In genomic region chr3:41408423-41408820, GRCm38 (mm10) we compare ENCODE assay signal across 8 mouse cellular contexts.
A peak's percentile ranks its signal among the peaks of the same experiment; 100 is the strongest.
DNase-seq lines count a peak whose midpoint lies in the region; ATAC-seq and TF ChIP-seq lines count a peak whose summit lies in the region.

No protein-coding gene starts in this region.

- peak; percentile 27 for DNase-seq in cerebellum, adult 9-11 months
- peak; percentile 8 to 43 for DNase-seq in frontal cortex, postnatal 25 days (ENCODE audit: low spot score in 2 of 2)
- peak; percentile 82 for DNase-seq in hindbrain, postnatal 0 days (ENCODE audit: low spot score)
- DNase-seq in left cerebral cortex, postnatal 10 days (ENCODE audit: extremely low spot score in 1 of 2, low spot score in 2 of 2): peak; percentile 41 to 57
- peak; percentile 30 for DNase-seq in right cerebral cortex, postnatal 14 days
- no peak for DNase-seq in c-Kit-positive CD71-positive TER-119-positive erythroid progenitor cells, embryonic 14.5 days (ENCODE audit: low spot score)

- no peaks in the 10 kb centered on the region for H3K27me3 ChIP-seq in hindbrain, postnatal 0 days (ENCODE audit: insufficient read depth, low read length)

- H3K4me2 ChIP-seq in hindbrain, postnatal 0 days (ENCODE audit: low read depth, low read length): peak overlapping the region; percentile 69

- intact Hi-C loops in left cerebral cortex, postnatal 10 days (cut with DNase I): loop anchor here (10.0 kb wide), 1 partner anchor 156 kb away; no protein-coding TSS in a partner anchor

- H3K27ac ChIP-seq in hindbrain, postnatal 0 days: peak overlapping the region; percentile 49; the same call in 1 of the 2 replicates

- TF ChIP-seq CTCF in hindbrain, postnatal 0 days (IDR thresholded peaks at IDR 0.05; ENCODE audit: low read depth): no peak

- no peaks in the 10 kb centered on the region for H3K36me3 ChIP-seq in hindbrain, postnatal 0 days (ENCODE audit: insufficient read depth, low read length)

- 3% methylated on average over 14 of the region's 14 CpGs for WGBS in hindbrain, postnatal 0 days

- no peaks in the 10 kb centered on the region for H3K9me3 ChIP-seq in hindbrain, postnatal 0 days (ENCODE audit: low read length)

- H3K4me1 ChIP-seq in hindbrain, postnatal 0 days (ENCODE audit: insufficient read depth, low read length): peaks cover 6% of the 10 kb centered on the region; the same call in 1 of the 2 replicates

- ATAC-seq in activated CD4-positive, CD25-positive, alpha-beta regulatory T cell, adult 4 months: peak; percentile 80
- ATAC-seq in hindbrain, postnatal 0 days: peak; percentile 94
- peak; percentile 88 for ATAC-seq in megakaryocyte, adult 5-6 weeks (ENCODE audit: poor library complexity, severe bottlenecking)

- H3K9ac ChIP-seq in hindbrain, postnatal 0 days (replicated peaks; ENCODE audit: low read length): peak overlapping the region; percentile 38; the same call in 1 of the 2 replicates

- H3K4me3 ChIP-seq in hindbrain, postnatal 0 days (ENCODE audit: low read length): peak overlapping the region; percentile 41
